Mouse (Mus musculus) lung, postnatal 0 days (tissue): ENCODE results near the gene Sptlc2.

ENCODE experiments used
- CTCF ChIP-seq: IDR thresholded peaks from 2 replicates; pipeline ENCODE4 v1.5.1; 2016; ENCODE audit warnings: antibody characterized with exemption, mild to moderate bottlenecking
- EP300 ChIP-seq: IDR thresholded peaks from 2 replicates; pipeline ENCODE4 v1.6.1; 2016; ENCODE audit warnings: antibody characterized with exemption, mild to moderate bottlenecking, control low read depth

- TF ChIP-seq CTCF: no peak
- no peak for TF ChIP-seq EP300
Measured at GRCm38 (mm10) chr12:87401883-87402282, 13.7 kb upstream of the Sptlc2 start.
